Mouse (Mus musculus) liver, embryonic 14.5 days (tissue): ENCODE results near the gene Man1a. TPM values are rescaled to one million over a fixed set of nuclear protein-coding genes. Genes with fewer than 3 reads are reported as not detected.

Experiments used
- ATAC-seq: fragments of 200-750 bp; cut with Nextera tagmentation; 2 replicates; pipeline ENCODE4 v1.8.0; 2017; ENCODE audit warnings: moderate number of reproducible peaks, mild to moderate bottlenecking, moderate library complexity; ENCODE audit not compliant: insufficient read depth
- DNase-seq, 3 experiments: peaks; one replicate each; pipeline ENCODE4 v3.0.0-alpha.2; 2012 to 2013; ENCODE audit warnings: low read depth in 3 of 3, low spot score in 3 of 3
- H3K27ac ChIP-seq: fragments of 300-500 bp; sonication (generic); 2 replicates; pipeline ENCODE4 v1.5.1; 2014; ENCODE audit warnings: moderate library complexity, mild to moderate bottlenecking, control low read depth, inconsistent platforms
- H3K27me3 ChIP-seq: fragments of 300-500 bp; sonication (generic); 2 replicates; pipeline ENCODE4 v1.6.1; 2014; ENCODE audit warnings: mild to moderate bottlenecking, low read length, moderate library complexity; ENCODE audit not compliant: control insufficient read depth, insufficient read depth
- H3K36me3 ChIP-seq: fragments of 300-500 bp; sonication (generic); replicated peaks from 2 replicates; pipeline ENCODE4 v1.6.1; 2014; ENCODE audit warnings: low read depth; ENCODE audit not compliant: control insufficient read depth, insufficient read depth
- H3K4me1 ChIP-seq, 2 experiments: fragments of 200-500 bp in 1 of 2; fragments of 300-500 bp in 1 of 2; sonication (generic) in 1 of 2; replicated peaks; 2 replicates each; pipeline ENCODE4 v1.6.1; 2012 to 2014; ENCODE audit warnings: antibody characterized with exemption in 1 of 2, inconsistent platforms in 1 of 2, low read length in 1 of 2; ENCODE audit not compliant: control insufficient read depth in 2 of 2, insufficient read depth in 2 of 2
- H3K4me2 ChIP-seq: fragments of 300-500 bp; sonication (generic); 2 replicates; pipeline ENCODE4 v1.6.1; 2014; ENCODE audit warnings: low read depth, mild to moderate bottlenecking, control low read depth, moderate library complexity
- H3K4me3 ChIP-seq, 2 experiments: fragments of 200-500 bp in 1 of 2; fragments of 300-500 bp in 1 of 2; sonication (generic) in 1 of 2; 2 replicates each; pipeline ENCODE4 v1.5.1; 2012 to 2014; ENCODE audit warnings: low read depth in 2 of 2, low read length in 2 of 2, mild to moderate bottlenecking in 2 of 2, control low read depth in 1 of 2, inconsistent platforms in 1 of 2, moderate library complexity in 1 of 2; ENCODE audit not compliant: insufficient read depth in 1 of 2
- H3K9ac ChIP-seq: fragments of 300-500 bp; sonication (generic); replicated peaks from 2 replicates; pipeline ENCODE4 v1.6.1; 2014; ENCODE audit warnings: mild to moderate bottlenecking, control low read depth, moderate library complexity
- H3K9me3 ChIP-seq: fragments of 300-500 bp; sonication (generic); 2 replicates; pipeline ENCODE4 v1.6.1; 2016; ENCODE audit warnings: low read length, mixed read lengths; ENCODE audit not compliant: control insufficient read depth
- CTCF ChIP-seq: IDR thresholded peaks from 2 replicates; pipeline ENCODE4 v1.5.1; 2016; ENCODE audit warnings: antibody characterized with exemption, low read depth, control low read depth
- EP300 ChIP-seq: IDR thresholded peaks from 2 replicates; pipeline ENCODE4 v1.6.1; 2016; ENCODE audit warnings: antibody characterized with exemption, low read depth
- WGBS: fragments of 180-500 bp; shearing (Covaris S2); extraction: QIAGEN DNeasy Blood & Tissue Kit; methylation state at CpG from one replicate; pipeline ENCODE4 v1.1.7; 2014; ENCODE audit not compliant: insufficient replicate concordance; 5-methylcytosine and 5-hydroxymethylcytosine counted together
- polyA plus RNA-seq, 2 experiments: library from polyadenylated mRNA; depleted of rRNA in 1 of 2; stranded (reverse) in 1 of 2; unstranded in 1 of 2; fragments of >200 nt; fragmentation: Nextera tagmentation in 1 of 2; extraction: Ambion mirVana in 1 of 2; gene quantifications; 2 replicates each; pipeline versions ENCODE4 v1.2.1 to v1.2.3; 2012 to 2014

Gene Man1a
- polyA plus RNA-seq, 2 experiments: 12.4 TPM

DNA sequence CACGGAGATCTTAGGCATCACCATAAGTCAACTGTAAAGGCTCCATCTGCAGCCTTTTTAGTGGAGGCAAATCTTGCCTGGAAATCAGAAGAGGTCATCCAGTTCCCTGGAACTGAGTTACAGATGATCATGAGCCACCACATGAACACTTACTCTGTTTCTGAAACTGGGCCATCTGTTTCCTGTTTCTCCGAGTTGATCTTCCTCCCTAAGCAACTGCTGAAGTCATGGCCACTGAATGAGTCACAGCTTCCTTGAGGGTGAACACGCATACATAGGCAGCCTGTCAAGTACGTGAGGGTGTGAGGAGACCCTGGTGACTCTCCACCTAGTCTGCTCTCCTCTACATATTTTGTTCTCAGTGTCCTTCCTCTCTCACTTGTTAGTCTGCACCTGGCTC lies 41.4 kb upstream of the Man1a start:
- Histone ChIP-seq H3K9ac (no peak overlapping the region), H3K4me3 (no peak overlapping the region), H3K4me1 (peaks cover 0 to 6% of the 10 kb centered on the region in 2 experiments; a peak in 1 of 4 replicates), H3K27me3 (no peaks in the 10 kb centered on the region), H3K36me3 (no peaks in the 10 kb centered on the region), H3K9me3 (no peaks in the 10 kb centered on the region), H3K4me2 (no peak overlapping the region), H3K27ac (no peak overlapping the region)
- peak; percentile 12 to 55 (median 15) for DNase-seq
- peak; percentile 64 for ATAC-seq
- 8% methylated on average over 4 of the region's 4 CpGs for WGBS
- TF ChIP-seq EP300: no peak
- no peak for TF ChIP-seq CTCF

DNA sequence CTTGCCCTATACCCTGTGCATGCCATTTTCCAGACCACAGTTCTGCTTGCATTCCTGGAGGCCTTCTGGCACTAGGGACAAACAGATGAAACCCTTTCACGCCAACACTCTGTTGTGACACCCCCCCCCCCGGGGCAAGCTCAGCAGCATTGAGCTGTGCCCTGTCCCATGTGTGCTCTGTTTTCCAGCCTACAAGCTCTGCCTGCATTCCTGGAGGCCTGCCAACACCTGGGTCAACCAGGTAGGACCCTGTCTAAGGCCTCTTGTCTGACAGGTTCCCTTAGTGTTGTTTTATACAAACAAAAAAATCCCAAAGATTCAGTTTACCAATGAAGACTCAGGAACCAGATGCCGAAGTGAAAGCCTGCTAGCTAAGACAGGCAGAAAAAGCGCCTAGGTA lies 27.3 kb upstream of the Man1a start:
- ATAC-seq (no peak), DNase-seq (no peak)
- Histone ChIP-seq H3K36me3 (no peaks in the 10 kb centered on the region), H3K27me3 (no peaks in the 10 kb centered on the region), H3K9ac (no peak overlapping the region), H3K4me3 (no peak overlapping the region), H3K4me2 (no peak overlapping the region), H3K9me3 (no peaks in the 10 kb centered on the region), H3K4me1 (no peaks in the 10 kb centered on the region), H3K27ac (no peak overlapping the region)
- TF ChIP-seq CTCF (no peak), EP300 (no peak)
- WGBS: 65% methylated on average over 4 of the region's 4 CpGs

DNA sequence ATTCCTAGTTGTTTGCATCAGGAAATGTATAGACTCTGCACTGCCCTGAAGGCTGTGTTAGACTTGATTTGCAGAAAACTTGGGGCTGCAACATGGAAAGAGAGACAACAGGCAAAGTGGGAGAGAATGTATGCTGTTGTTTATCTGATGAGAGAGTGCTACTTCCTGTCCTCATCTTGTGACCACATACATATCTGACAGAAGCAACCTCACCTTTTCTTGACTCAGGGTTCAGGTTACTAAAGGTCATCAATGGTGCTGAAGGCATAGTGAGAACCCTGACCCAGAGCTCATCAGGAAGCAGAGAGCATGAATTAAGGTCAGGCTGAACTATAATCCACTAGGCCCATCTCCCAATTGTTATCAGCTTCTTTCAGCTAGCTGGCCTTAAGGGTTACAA lies 15.7 kb upstream of the Man1a start:
- ATAC-seq: no peak
- TF ChIP-seq EP300 (no peak), CTCF (no peak)
- H3K4me1 ChIP-seq: no peaks in the 10 kb centered on the region
- H3K27ac ChIP-seq: no peak overlapping the region
- no peaks in the 10 kb centered on the region for H3K9me3 ChIP-seq
- no peak overlapping the region for H3K4me3 ChIP-seq
- no peaks in the 10 kb centered on the region for H3K27me3 ChIP-seq
- DNase-seq: no peak
- H3K9ac ChIP-seq: no peak overlapping the region
- H3K36me3 ChIP-seq: no peaks in the 10 kb centered on the region
- no peak overlapping the region for H3K4me2 ChIP-seq

DNA sequence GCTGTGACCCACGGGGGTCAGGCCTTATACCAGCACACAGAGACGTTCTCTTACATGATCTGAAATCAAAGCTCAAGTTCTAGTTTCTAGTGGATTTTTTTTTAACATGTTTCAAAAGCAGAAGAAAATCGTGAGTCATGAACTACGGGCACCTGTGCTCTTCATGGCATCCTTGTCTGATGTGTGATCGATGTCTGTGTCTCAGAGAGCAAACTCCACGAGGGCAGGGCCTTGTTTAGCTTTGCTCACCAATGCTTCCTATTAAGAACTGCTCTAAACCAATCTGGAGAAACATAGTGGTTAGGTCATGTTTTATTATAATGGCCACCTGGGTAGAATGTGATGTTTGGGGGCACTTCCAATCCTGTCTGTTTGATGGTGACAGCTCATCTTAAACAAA lies 13.5 kb upstream of the Man1a start:
- H3K4me3 ChIP-seq: no peak overlapping the region
- TF ChIP-seq EP300 (no peak), CTCF (no peak)
- ATAC-seq (no peak), DNase-seq (no peak)
- H3K27me3 ChIP-seq: no peaks in the 10 kb centered on the region
- H3K9me3 ChIP-seq: no peaks in the 10 kb centered on the region
- no peaks in the 10 kb centered on the region for H3K4me1 ChIP-seq
- no peaks in the 10 kb centered on the region for H3K36me3 ChIP-seq
- no peak overlapping the region for H3K9ac ChIP-seq
- H3K4me2 ChIP-seq: no peak overlapping the region
- H3K27ac ChIP-seq: no peak overlapping the region
- WGBS: 56% methylated on average over 6 of the region's 6 CpGs

DNA sequence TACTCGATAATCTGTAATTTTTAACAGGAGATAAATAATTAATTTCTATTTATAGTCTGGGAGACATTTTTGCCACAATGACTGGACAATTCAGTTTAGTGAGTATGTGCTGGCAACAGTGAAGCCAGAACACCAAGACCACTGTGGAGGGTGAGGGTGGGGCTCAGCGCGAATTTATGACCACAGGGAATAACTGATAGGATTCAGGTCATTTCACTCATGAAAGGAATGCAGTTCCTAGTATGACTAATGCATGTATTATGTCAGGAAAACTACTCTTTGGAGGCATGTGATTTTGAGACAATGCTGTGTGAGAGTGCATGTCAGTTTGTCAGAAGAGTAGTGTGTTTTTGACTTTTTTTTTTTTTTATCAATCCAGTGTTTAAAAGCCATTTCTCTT lies 10.9 kb upstream of the Man1a start:
- Histone ChIP-seq H3K27me3 (no peaks in the 10 kb centered on the region), H3K4me1 (no peaks in the 10 kb centered on the region), H3K9ac (no peak overlapping the region), H3K4me3 (no peak overlapping the region), H3K36me3 (no peaks in the 10 kb centered on the region), H3K27ac (no peak overlapping the region), H3K4me2 (no peak overlapping the region), H3K9me3 (no peaks in the 10 kb centered on the region)
- ATAC-seq (no peak), DNase-seq (no peak)
- WGBS: 65% methylated on average over 3 of the region's 3 CpGs
- TF ChIP-seq EP300 (no peak), CTCF (no peak)
